Mouse (Mus musculus) gastrocnemius, adult 2 months (tissue): ENCODE data around the gene Zfp449. TPM values are rescaled to one million over a fixed set of nuclear protein-coding genes. Genes with fewer than 3 reads are reported as not detected.
"Not testable (repeated sequence)": the region's sequence is repeated elsewhere in the genome, so short reads cannot be mapped to it uniquely, and the experiment has no call there.

ENCODE experiments used
- DNase-seq: peaks from one replicate; pipeline ENCODE4 v3.0.0; 2022
- H3K27ac ChIP-seq: fragments of 200-600 bp; 2 replicates; pipeline ENCODE4 v1.8.1; 2022; ENCODE audit warnings: mild to moderate bottlenecking
- H3K4me3 ChIP-seq: fragments of 200-600 bp; 2 replicates; pipeline ENCODE4 v1.8.1; 2022; ENCODE audit warnings: mild to moderate bottlenecking, moderate library complexity
- CTCF ChIP-seq: fragments of 200-600 bp; IDR thresholded peaks from 2 replicates; pipeline ENCODE4 v1.8.1; 2022; ENCODE audit warnings: antibody characterized with exemption, mild to moderate bottlenecking, moderate library complexity
- intact Hi-C: fragments of 180-260 bp; cut with DNase I; formaldehyde crosslinking; loops from one replicate; pipeline ENCODE4 v1.15.1; 2025
- long read RNA-seq, 2 experiments: library from polyadenylated mRNA; stranded (forward); transcript quantifications; one replicate each; pipeline ENCODE4 v2.0.0; 2021
- total RNA-seq, 2 experiments: library from RNA; stranded (reverse); gene quantifications; 2 replicates each; pipeline ENCODE4 v1.2.3; 2021

Zfp449 gene
- 1 to 10 TPM; 2.1 to 3.5 TPM for total RNA-seq
- long read RNA-seq, experiment 1, transcript Zfp449-201 (5 exons, 3,738 nt): major isoform, 10 of 13 reads
- long read RNA-seq, experiment 1, partial matches to known transcripts: 0 of 13 reads
- long read RNA-seq, experiment 1, other reads (novel, unspliced or antisense): 3 of 13 reads
- long read RNA-seq, experiment 2, partial matches to known transcripts: 2 of 5 reads
- long read RNA-seq, experiment 2, other reads (novel, unspliced or antisense): 2 of 5 reads

GRCm38 (mm10) chrX:56346176-56346931 is at the start of gene Zfp449:
TSS of gene Zfp449 (plus strand) at chrX:56346400.
- no peak for TF ChIP-seq CTCF
- Histone ChIP-seq H3K4me3 (peak within 1 kb of the TSS; percentile 86), H3K27ac (peak within 1 kb of the TSS; percentile 83)
- peak; percentile 89 for DNase-seq
- intact Hi-C loops: no loop called here

- no peak for TF ChIP-seq CTCF
- intact Hi-C loops: no loop called here
- Histone ChIP-seq H3K27ac (no peak overlapping the region), H3K4me3 (no peak overlapping the region)
- DNase-seq: no peak
Observed at GRCm38 (mm10) chrX:56307597-56307996, 38.6 kb upstream of the Zfp449 start.

GRCm38 (mm10) chrX:56312813-56313212 is 33.4 kb upstream of the Zfp449 start:
- Histone ChIP-seq H3K4me3 (no peak overlapping the region), H3K27ac (no peak overlapping the region)
- intact Hi-C loops: no loop called here
- TF ChIP-seq CTCF: no peak
- DNase-seq: no peak

GRCm38 (mm10) chrX:56322096-56322495 is 24.1 kb upstream of the Zfp449 start:
- no peak overlapping the region for H3K4me3 ChIP-seq
- DNase-seq: no peak
- no peak for TF ChIP-seq CTCF
- H3K27ac ChIP-seq: no peak overlapping the region
- intact Hi-C loops: no loop called here

- intact Hi-C loops: no loop called here
- Histone ChIP-seq H3K27ac (no peak overlapping the region), H3K4me3 (no peak overlapping the region)
- no peak for DNase-seq
- no peak for TF ChIP-seq CTCF
Observed at GRCm38 (mm10) chrX:56322731-56323130, 23.5 kb upstream of the Zfp449 start.

- Histone ChIP-seq H3K4me3 (no peak overlapping the region), H3K27ac (no peak overlapping the region)
- TF ChIP-seq CTCF: no peak
- intact Hi-C loops: loop anchor here (5.0 kb wide), 1 partner anchor 35 kb away; no protein-coding TSS in a partner anchor
- DNase-seq: no peak
Observed at GRCm38 (mm10) chrX:56332046-56332445, 14.2 kb upstream of the Zfp449 start.

GRCm38 (mm10) chrX:56340305-56340704 is 5.9 kb upstream of the Zfp449 start:
- peak; percentile 49 for TF ChIP-seq CTCF
- H3K27ac ChIP-seq: no peak overlapping the region
- no peak for DNase-seq
- intact Hi-C loops: loop anchor here (2.0 kb wide), 1 partner anchor 66 kb away; no protein-coding TSS in a partner anchor
- no peak overlapping the region for H3K4me3 ChIP-seq

- no peak for TF ChIP-seq CTCF
- intact Hi-C loops: no loop called here
- no peak overlapping the region for H3K4me3 ChIP-seq
- H3K27ac ChIP-seq: no peak overlapping the region
- no peak for DNase-seq
Observed at GRCm38 (mm10) chrX:56342921-56343320, 3.3 kb upstream of the Zfp449 start.

GRCm38 (mm10) chrX:56346932-56347253 is 693 bp downstream of the Zfp449 start:
- TF ChIP-seq CTCF: no peak
- peak overlapping the region; percentile 83 for H3K27ac ChIP-seq
- intact Hi-C loops: no loop called here
- peak; percentile 72 for DNase-seq
- peak overlapping the region; percentile 86 for H3K4me3 ChIP-seq

- H3K27ac ChIP-seq, intact Hi-C loops: not testable (repeated sequence)
- DNase-seq: peak; percentile 27
- peak within 1 kb of the TSS; percentile 71 for H3K4me3 ChIP-seq
Observed at GRCm38 (mm10) chrX:56374431-56375128, 28.4 kb downstream of the Zfp449 start, which contains the start of gene Smim10l2a. TSS of gene Smim10l2a (plus strand) at chrX:56374586.

GRCm38 (mm10) chrX:56380852-56381251 is 34.7 kb downstream of the Zfp449 start:
- intact Hi-C loops: no loop called here
- Histone ChIP-seq H3K27ac (no peak overlapping the region), H3K4me3 (no peak overlapping the region)
- no peak for DNase-seq
- no peak for TF ChIP-seq CTCF

GRCm38 (mm10) chrX:56384142-56384541 is 37.9 kb downstream of the Zfp449 start:
- intact Hi-C loops: no loop called here
- no peak for TF ChIP-seq CTCF
- DNase-seq: no peak
- Histone ChIP-seq H3K4me3 (no peak overlapping the region), H3K27ac (no peak overlapping the region)

GRCm38 (mm10) chrX:56404646-56405045 is 58.4 kb downstream of the Zfp449 start:
- no peak for DNase-seq
- TF ChIP-seq CTCF: no peak
- Histone ChIP-seq H3K27ac (no peak overlapping the region), H3K4me3 (no peak overlapping the region)
- intact Hi-C loops: no loop called here
